Mouse (Mus musculus) liver, embryonic 12.5 days (tissue): ENCODE measurements around the gene Slc9a3. TPM values are rescaled to one million over a fixed set of nuclear protein-coding genes. Genes with fewer than 3 reads are reported as not detected.

Experiments
- ATAC-seq: fragments of 200-750 bp; cut with Nextera tagmentation; 2 replicates; pipeline ENCODE4 v1.8.0; 2017; ENCODE audit warnings: moderate number of reproducible peaks, mild to moderate bottlenecking, moderate library complexity
- H3K27ac ChIP-seq: fragments of 300-500 bp; sonication (generic); 2 replicates; pipeline ENCODE4 v1.5.1; 2016; ENCODE audit warnings: mild to moderate bottlenecking
- H3K27me3 ChIP-seq: fragments of 300-500 bp; sonication (generic); replicated peaks from 2 replicates; pipeline ENCODE4 v1.6.1; 2016; ENCODE audit warnings: mild to moderate bottlenecking, moderate library complexity
- H3K36me3 ChIP-seq: fragments of 300-500 bp; sonication (generic); 2 replicates; pipeline ENCODE4 v1.6.1; 2016; ENCODE audit warnings: mild to moderate bottlenecking, moderate library complexity
- H3K4me1 ChIP-seq: fragments of 300-500 bp; sonication (generic); 2 replicates; pipeline ENCODE4 v1.6.1; 2016
- H3K4me2 ChIP-seq: fragments of 300-500 bp; sonication (generic); 2 replicates; pipeline ENCODE4 v1.6.1; 2016; ENCODE audit warnings: mild to moderate bottlenecking, moderate library complexity
- H3K4me3 ChIP-seq: fragments of 300-500 bp; sonication (generic); 2 replicates; pipeline ENCODE4 v1.5.1; 2016; ENCODE audit warnings: mild to moderate bottlenecking, moderate library complexity
- H3K9ac ChIP-seq: fragments of 300-500 bp; sonication (generic); 2 replicates; pipeline ENCODE4 v1.6.1; 2016; ENCODE audit warnings: mild to moderate bottlenecking, moderate library complexity
- H3K9me3 ChIP-seq: fragments of 300-500 bp; sonication (generic); replicated peaks from 2 replicates; pipeline ENCODE4 v1.6.1; 2016; ENCODE audit warnings: mild to moderate bottlenecking, moderate library complexity
- WGBS: fragments of 180-500 bp; shearing (Covaris S2); methylation state at CpG from one replicate; pipeline ENCODE4 v1.1.7; 2016; ENCODE audit not compliant: insufficient replicate concordance; 5-methylcytosine and 5-hydroxymethylcytosine counted together
- polyA plus RNA-seq: library from polyadenylated mRNA; unstranded; fragments of >200 nt; fragmentation: Nextera tagmentation; extraction: Ambion mirVana; gene quantifications from 2 replicates; pipeline ENCODE4 v1.2.1, GENCODE M21; 2016

Gene Slc9a3
- polyA plus RNA-seq, 1 experiment from 2014 or later = not detected

DNA sequence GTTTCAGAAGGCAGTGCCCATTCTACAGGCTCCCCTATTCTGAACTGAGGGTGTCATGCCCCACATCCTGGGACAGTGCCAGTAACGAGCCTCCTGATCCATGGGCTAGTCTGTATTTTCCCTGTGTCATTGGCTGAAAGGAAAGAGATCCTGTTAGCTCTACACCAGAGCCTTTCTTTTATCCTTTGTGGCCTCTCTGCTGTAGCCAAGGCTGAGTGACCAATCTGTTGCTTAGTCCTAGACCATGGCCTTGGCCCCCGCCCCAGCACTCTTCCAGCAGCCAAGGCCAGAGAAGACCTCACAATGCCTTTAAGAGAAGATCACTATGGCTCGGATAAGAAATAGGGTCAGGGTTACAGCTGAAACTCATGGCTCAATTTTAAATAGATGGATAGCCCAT is 97.2 kb downstream of the Slc9a3 start:
- H3K9me3 ChIP-seq = no peaks in the 10 kb centered on the region
- no peak overlapping the region for H3K9ac ChIP-seq
- no peak overlapping the region for H3K27ac ChIP-seq
- ATAC-seq = no peak
- H3K36me3 ChIP-seq = no peaks in the 10 kb centered on the region
- H3K27me3 ChIP-seq = 0 out of 2 replicates have a peak, but pooled peaks cover 5% of the 10 kb centered on the region
- 53% methylated on average over 3 of the region's 3 CpGs for WGBS
- no peak overlapping the region for H3K4me3 ChIP-seq
- no peak overlapping the region for H3K4me2 ChIP-seq
- H3K4me1 ChIP-seq = no peaks in the 10 kb centered on the region

Other genes starting within 250 kb of the Slc9a3 start
- gene Trip13, start 183.7 kb upstream of the Slc9a3 start, polyA plus RNA-seq = 37.6 and 38.6 TPM in 2 replicates
- 19.9 and 20.2 TPM in 2 replicates for gene Brd9, start 183.6 kb upstream of the Slc9a3 start, polyA plus RNA-seq
- not detected in 2 replicates for gene Zdhhc11, start 157.6 kb upstream of the Slc9a3 start, polyA plus RNA-seq
- gene Tppp, start 112.0 kb upstream of the Slc9a3 start, polyA plus RNA-seq = 0.32 and 0.39 TPM in 2 replicates
- gene Cep72, start 59.2 kb upstream of the Slc9a3 start, polyA plus RNA-seq = 9.1 and 9.4 TPM in 2 replicates
- gene Exoc3, start 87.3 kb downstream of the Slc9a3 start, polyA plus RNA-seq = 32.9 and 36.4 TPM in 2 replicates
- gene Ahrr, start 170.9 kb downstream of the Slc9a3 start, polyA plus RNA-seq = 0.12 and 0.48 TPM in 2 replicates
- gene Pdcd6, start 196.1 kb downstream of the Slc9a3 start, polyA plus RNA-seq = 83.5 and 90.0 TPM in 2 replicates
- gene Sdha, start 228.8 kb downstream of the Slc9a3 start, polyA plus RNA-seq = 192 and 194 TPM in 2 replicates
- 31.4 and 33.8 TPM in 2 replicates for gene Ccdc127, start 228.9 kb downstream of the Slc9a3 start, polyA plus RNA-seq
- not detected in 2 replicates for gene Lrrc14b, start 242.5 kb downstream of the Slc9a3 start, polyA plus RNA-seq